Mouse (Mus musculus) cerebellum, adult (tissue): ENCODE results near the gene Prkce.
A peak's percentile ranks its signal among the peaks of the same experiment; 100 is the strongest.

Experiments used
- ATAC-seq: cut with Nextera tagmentation; 2 replicates; pipeline ENCODE4 v1.9.2; 2017; ENCODE audit warnings: mild to moderate bottlenecking, moderate library complexity, mixed read lengths; ENCODE audit not compliant: insufficient number of reproducible peaks, low FRiP score, low TSS enrichment

Prkce gene

DNA sequence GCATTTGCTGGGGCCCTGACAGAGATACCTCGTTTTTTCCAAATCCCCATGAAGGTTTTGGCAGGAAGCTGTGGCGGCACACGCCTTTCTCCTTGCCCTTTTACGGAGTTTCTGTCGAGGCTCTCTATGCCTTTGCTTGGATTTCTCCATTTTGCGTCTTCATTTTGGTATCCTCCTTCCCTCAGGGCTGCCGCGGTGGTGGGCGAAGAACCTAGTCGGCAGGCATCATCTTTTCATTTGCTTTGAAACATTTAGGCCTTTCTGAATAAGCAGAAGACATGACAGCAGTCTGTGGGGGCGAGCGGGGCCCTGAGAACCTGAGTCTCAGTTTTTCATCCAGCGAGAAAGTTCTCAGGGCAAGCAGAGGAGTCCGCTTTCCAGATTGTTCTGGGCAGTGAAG lies 47.2 kb downstream of the Prkce start:
- no peak for ATAC-seq

DNA sequence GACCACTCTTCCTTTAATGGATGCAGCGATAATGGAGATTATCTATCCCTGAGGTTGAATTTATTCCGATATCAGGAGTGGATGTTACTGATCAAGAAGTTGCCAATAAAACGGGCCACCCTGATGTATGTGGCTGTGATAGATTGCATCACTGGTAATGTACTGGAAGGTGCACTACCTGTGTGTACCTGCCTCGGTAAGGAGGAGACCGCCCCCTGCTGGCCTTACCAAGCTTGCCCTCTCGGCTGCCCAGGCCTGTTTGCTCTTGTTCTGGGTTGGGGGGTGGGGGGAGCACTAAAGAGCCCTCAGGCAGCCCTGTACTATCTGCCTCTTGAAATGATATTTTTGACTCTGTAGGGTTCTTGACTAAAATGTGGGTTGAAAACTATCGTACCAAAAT lies 48.2 kb downstream of the Prkce start:
- ATAC-seq: no peak

DNA sequence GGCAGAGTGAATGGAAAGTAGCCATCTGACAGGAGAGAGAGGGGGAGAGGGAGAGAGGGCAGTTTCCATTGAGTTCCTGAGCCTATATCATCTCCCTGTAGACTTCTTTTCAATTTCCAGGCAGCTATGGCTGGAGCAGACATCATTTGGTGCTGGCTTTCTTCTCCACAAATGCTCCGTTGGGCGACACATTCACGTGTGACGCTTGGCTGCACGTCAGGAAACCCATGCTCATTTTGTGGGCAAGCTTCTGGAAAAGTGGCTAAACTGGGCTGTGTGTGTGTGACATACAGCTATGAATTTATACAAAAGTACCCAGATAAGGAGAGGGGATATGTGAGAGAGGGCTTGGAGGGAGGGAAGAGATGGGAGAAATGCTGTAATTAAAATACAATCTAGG lies 49.9 kb downstream of the Prkce start:
- ATAC-seq: no peak

DNA sequence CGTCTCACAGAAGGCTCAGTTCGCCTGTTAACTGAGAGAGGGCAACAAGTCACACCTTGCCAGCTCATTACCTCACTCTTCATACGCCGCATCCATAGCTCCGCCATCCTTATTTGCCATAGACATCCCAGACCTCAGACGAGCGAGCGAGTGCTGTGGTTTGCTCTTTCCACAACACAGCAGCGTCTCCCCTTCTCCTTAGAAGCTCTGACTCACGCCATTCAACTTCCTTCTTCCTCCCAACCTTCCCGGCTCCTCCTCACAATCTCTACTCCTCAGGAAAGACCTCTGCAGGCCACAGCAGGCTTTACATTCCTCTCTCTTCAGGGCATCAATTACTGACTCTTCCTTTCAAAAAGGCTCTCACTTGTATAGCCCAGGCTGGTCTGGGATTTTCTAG lies 51.0 kb downstream of the Prkce start:
- no peak for ATAC-seq

DNA sequence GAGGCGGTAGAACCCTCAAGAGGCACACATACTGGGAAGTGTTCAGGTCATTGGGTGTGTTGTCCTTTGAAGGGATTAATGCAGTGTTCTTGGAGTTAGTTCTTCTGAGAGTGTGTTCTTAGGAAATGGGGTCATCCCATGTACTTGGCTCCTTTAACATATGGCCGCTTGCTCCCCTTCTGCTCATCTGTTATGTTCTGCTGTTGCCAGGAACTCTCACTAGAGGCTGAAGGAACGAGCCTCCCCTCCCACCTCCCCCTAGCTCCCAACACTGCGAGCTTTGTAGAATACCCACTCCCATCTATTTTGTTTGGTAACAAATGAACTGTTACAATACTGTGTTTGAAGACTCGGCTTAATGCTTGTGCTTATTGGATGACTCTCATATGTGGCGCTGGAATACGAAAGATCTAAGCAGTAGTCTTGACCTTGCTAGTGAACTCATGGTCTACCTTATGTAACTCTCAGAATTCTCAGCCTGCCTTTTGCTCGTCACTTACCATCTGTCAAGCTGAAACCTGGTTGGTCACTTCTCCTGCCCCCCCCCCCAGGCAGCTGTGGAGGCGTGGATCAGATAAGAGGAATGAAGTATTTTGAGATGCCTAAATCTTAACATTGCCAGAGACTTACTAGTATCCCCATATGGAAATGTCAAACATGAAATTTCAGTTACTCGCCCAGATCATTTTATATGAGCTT lies 58.1 kb downstream of the Prkce start:
- ATAC-seq: 0 out of 2 replicates have a peak, but pooled peaks have one; percentile 23

DNA sequence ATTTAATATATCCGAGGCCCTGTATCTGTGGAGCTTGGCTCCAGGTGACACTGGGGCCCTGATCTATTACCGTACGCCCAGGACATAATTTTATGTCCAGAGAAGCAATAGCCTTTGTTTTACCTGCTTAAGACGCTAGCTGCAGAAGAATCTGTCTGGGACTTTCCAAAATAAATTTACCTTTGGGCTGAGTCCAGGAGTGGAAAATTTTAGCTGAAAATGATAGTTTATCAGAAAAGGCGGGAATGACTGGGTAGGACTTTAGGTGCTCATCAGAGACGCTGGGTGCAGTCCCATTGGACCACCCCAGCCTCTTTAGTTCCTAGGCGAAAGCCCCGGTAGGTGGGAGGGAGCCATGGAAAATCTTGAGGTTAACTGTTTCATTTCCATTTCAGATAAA lies 58.6 kb downstream of the Prkce start:
- ATAC-seq: no peak

DNA sequence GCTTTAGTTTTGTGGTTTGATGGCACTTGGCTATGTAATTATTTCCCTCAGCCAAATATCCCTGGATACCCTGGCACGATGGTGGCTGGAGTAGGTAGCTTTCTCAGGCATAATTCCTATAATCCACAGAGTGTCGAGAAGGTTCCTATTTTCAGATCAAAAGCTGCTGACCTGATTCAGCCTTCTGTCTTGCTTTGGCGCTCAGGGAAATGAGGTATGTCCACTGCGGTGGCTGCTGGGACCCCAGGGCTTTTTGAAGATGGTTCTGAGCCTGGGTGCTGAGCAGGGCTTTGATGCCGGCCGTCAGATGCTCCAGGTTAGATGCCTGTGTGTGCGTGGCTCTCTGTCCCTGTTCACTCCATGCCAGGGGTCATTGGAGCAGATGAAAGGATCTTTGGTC lies 59.0 kb downstream of the Prkce start:
- ATAC-seq: no peak

DNA sequence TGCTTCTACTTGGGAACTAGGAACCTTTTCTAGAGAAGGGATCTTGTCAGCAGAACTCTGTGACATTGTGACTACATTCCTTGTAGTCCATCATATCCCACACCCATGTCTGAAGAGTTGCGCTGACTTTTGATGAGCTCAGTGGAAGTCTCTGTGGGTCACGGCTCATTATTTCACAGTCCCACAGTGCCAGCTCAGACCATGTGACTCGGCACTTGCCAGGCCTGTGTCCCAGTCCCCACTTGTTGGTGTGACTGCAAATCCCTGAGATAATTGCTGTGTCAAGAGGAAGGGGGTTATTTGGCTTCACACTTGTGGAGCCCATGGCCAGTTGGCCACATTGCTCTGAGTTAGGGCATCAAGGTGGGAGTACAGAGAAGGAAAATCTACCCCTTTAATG lies 59.8 kb downstream of the Prkce start:
- no peak for ATAC-seq

DNA sequence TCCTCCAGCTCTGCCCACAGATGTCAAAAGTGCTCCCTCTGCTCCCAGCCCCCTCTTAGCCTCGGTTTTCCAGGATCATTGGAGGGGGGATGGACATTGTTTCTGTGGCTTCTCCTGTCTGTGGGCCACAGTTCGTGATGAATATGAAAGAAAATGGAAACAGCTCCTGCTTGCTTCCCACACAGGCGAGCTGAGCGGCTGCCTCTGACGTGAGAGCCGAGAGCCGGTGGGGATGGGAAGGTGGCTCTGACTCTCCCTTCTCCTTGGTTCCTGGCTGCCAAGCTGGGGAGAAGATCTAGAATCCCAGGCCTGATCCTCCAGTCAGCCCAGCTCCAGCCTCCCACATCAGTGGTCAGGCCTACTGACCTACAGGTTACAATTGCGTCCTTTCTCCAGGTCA lies 61.3 kb downstream of the Prkce start:
- no peak for ATAC-seq

DNA sequence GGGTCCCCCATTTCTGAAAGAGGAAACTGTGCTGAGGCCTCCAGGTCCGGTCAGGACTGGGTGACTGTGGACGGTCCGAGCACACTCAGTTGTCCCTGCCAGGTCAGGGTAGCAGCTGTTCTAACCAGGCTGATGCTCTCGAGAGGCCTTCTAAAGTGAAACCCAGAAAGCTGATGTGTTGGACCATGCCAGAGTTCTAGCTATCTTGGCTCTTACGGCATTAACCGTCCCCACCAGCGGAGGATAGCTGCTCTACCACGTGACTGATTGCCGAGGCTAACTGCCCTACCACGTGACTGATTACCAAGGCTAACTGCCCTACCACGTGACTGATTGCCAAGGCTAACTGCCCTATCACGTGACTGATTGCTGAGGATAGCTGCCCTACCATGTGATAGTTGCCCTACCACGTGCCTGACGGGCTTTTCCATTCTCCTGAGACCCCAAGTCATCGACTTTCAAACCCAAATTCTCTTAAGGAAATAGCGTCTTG lies 62.6 kb downstream of the Prkce start:
- ATAC-seq: no peak

DNA sequence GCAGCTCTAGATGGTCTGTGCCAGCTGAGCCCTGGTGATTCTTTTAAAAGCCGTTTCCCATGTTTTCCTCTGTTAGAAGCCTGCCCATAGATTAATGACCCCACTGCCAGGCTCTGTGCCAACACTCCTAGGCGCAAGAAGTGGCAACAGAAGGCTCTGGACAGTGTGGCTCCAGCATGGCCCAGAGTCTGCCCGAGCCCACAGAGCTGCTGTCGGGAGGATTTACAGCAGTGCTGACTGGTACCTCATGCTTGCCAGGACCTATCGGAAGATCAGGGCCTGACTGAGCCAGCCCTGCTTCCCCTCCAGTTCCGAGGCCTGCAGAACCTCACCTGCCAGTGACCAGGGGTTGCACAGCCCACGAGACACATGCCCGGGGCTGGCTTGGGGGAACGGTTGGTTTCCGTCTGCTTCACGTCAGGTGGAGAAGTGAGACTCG lies 64.2 kb downstream of the Prkce start:
- peak; percentile 61 for ATAC-seq

DNA sequence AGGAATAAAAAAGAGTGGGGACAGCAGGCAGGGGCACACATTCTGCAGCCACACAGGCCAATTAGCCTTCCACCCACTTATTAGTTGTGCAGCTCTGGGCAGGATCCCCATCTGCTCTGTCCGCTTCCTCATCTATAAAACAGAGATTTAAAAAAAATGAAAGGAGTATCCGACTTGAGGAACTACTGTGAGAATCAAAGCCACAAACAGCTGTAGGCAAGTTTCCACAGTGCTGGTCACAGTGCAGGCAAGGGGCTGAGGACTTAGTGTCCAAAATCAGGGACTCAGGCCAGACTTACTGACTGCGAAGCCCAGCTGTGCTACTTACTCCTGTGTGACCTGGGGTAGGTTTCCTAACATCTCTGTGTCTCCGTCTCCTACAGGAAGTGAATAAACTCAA lies 64.7 kb downstream of the Prkce start:
- no peak for ATAC-seq

DNA sequence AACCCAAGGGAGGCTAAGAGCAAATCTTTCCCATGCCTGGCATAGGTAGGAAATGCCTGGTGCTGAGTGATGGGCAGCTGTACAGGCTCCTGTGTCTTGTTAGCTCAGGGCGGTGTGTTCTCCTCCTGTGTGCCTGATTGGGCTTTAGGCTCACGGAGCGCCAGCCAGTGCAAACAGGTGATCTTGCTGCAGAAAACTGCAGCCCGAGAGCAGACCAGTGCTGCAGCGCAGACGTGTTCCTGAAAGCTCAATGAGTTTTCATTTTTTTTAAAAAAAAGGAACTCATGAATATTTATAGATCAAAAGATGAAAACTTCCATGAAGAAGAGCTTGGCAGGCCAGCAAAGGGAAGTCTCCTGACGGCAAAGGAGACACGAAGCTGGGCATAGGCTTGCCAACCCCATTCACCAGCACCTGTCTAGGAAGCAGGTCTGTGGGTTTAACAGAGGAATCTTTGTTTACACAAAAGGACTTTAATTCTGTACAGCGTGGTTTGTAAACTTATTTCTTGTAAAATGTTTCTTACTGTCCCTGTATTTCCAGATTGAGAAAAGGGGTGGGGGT lies 67.1 kb downstream of the Prkce start:
- no peak for ATAC-seq

DNA sequence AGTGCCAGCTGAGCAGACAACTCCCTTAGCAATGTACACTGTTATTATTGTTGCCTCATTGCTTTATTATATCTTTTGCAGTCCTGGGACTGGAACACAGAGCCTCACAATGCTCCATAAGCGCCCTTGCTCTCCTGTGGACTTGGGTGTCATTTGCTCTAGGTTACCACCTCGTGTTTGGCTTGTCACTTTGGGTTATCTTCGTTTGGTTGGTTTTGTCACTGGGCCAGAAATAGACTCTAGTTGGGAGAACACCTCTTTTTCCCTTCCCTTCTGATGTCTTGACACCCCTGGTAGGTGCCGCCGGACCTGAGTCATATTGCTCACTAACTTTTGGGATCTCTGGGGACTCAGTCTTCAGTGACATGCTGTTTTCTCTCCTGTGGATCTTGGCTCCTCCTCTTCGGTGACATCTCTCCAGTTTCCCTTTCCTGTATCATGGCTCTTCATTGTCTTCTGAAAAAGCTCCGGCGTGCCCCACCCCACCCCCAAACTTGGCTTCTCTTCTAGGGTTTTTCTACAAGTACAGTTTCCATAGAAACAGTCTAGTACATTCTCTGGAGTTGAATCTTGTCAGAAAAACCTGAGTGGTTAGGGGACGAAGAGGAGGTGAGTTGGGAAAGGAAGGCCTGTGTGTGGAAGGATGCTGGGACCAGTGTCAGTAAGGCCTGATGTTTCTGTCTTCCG lies 68.6 kb downstream of the Prkce start:
- peak; percentile 74 for ATAC-seq

DNA sequence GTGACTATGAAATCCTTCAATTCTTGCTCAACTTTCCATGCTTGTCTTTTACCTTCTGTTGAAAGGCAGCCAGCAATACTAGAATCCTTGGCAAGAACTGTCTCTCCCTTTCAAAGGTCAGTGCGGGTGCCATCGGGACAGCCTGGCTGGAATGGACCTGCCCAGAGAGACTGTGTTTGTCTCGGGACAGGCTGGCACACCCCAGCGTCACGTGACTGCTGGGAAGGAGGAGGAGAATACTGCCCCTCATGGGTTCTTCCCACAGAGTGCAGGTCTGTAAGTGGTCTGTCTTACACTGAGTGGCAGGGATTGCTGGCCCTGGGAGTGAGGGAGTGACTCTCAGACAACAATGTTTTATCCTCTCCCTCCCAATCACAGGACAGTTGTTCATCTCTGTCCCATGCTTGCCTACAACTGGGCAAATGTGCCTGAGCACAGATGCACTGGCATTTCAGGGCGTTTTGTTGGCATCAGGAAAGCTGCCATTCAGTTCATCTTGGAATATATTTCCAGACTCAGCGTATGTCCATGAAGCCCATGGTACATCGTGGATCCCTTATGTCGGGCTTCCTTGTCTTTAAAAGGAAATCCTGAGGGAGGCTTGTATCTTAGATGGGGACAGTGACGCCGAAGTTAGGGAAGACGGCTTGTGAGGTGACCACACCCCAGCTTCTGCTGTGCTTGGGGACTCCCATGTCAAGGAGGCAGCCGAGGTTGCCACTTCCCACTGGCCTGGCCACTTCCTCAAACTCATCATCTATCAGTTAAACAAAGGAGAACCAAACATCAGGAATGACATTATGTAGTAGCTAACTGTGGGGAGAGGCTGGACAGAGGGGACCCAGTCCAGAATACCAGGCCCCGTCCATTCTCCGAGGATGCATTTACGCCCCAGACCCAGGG lies 69.5 kb downstream of the Prkce start:
- ATAC-seq: peak; percentile 60

DNA sequence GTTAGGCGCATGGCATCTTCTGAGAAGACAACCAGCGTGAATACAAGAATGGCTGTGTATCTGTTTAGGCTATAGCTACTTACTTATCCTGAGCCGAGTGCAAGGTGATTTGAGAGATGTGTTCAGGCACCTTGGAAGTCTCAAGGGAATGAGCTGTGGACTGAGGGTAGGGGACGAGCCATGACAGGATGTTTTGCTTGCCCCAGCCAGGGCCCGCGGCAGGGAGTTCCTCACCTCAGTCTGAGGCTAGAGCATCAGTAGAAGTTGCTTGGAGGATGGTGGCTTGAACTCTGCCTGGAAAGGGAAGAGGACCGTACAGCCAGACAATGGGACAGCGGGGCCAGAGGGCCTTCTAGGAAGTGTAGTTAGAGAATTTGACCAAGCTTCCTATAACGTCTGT lies 74.7 kb downstream of the Prkce start:
- no peak for ATAC-seq

DNA sequence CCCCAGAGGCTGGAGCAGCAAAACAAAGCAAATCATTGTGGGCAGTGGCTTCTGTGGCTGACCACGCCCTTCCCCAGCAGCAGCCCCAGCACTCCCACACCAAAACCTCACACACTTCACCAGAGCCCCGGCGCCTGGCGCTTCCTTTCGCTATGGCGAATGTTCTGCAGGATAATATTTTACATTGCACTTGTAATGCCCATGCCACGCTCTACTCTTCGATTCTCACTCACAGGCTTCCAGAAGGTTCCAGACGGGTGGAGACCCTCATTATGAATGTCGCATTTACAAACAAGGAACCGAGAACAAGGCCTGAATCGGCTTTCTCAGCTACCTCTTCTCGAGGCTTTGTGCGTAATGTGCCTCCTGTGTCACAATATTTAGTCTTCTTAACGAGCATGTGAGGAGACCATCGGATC lies 75.5 kb downstream of the Prkce start:
- no peak for ATAC-seq

DNA sequence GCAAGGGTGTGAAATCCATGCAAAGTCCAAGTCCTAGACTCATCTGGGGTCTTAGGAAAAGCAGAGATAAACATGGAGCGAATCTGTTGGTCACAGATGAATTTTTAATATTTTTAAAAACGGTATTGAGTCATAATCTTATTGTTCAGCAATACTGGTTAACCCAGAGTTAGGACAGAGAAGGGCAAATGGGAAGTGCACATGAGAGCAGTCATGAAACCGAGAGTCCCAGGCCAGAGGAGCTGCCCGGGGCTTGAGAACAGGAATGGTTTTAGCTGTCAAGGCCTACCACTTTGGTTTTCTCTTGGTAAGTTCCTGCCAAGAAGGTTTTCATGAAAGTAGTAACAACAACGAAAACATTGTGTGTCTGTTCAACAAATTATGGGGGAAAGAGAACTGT lies 76.8 kb downstream of the Prkce start:
- no peak for ATAC-seq

DNA sequence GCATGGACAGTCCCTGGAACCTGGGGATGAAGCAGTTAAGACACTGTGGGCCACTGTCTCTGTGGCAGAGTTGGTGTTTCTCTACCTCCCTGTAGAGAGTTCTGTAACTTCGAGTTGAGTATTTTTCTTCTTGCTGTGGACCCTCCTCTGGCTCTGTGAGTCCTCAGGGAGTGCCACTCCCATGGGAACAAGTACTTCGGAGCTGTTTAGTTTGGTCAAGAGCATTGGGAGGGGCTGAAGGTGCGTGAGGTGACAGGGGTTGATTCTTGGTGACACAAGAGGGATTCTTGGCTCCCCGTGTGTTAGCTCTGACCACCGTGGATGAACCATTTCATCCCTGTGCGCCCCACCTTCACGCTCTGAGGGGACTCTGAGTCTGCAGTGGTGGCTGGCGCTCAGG lies 81.2 kb downstream of the Prkce start:
- no peak for ATAC-seq

DNA sequence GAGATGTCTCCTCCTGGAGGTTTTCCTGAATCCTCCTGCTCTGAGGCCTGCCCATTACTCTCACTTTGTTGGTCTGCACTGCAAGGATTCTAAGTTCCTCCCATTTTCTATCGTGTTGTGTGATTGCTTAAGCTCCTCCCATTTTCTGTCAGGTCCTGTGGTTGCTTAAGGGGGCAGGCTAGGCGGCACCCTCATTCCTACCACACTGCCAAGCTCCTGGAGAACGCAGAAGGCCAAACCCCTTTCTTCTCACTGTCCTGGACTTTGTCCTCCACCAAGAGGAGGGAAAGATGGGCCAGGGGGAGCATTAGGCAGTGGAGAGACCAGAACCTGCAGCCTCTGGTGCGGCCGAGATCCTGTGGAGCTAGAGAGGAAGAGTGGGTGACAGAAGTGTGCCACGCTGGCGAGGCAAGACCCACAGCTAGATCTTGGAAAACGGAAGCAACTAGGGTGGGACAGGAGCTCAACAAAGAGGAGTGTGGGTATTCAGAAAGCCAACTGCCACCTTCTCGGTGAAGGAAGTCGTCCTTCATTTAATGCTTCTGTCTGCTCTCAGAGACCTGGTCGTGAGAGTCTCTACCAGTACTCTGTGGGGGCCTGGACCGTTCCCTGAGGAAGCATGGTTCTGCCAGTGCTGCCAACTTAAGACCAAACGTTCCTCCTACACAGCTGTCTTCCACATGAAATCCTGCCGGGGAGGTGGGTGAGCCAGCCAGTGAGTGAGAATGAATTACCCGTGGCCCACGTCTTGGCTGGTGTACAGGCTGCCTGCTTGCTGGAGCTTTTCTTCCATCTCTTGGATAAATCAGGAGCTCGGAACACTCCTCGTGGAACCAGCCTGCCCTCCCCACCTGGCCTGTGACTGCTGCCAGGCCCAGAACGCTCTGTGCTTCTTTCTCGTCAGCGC lies 82.2 kb downstream of the Prkce start:
- ATAC-seq: peak; percentile 75
